Mouse (Mus musculus) B cell, adult 62 days (primary cell): Measurements from ENCODE around the gene Depdc5. TPM values are rescaled to one million over a fixed set of nuclear protein-coding genes. Genes with fewer than 3 reads are reported as not detected.

Experiments used
- total RNA-seq: library from RNA; stranded (reverse); gene quantifications from 4 replicates; pipeline ENCODE4 v1.2.4, GENCODE M21; 2023

Gene Depdc5
- total RNA-seq, result 65.5 to 94.4 TPM (median 86.3 TPM) in 4 replicates

GRCm38 (mm10) chr5:32863253-32864228, at the start of gene Depdc5:
Gene Depdc5 (plus strand): TSS chr5:32863701.

GRCm38 (mm10) chr5:32827009-32827408, 36.5 kb upstream of the Depdc5 start, which contains the start of gene Gm20671:
Gene Gm20671 (minus strand): TSS chr5:32827109.

GRCm38 (mm10) chr5:32853731-32854507, 9.6 kb upstream of the Depdc5 start, which contains the start of gene Prr14l:
Gene Prr14l (minus strand): TSS chr5:32854256.

GRCm38 (mm10) chr5:33018561-33019425, 155.3 kb downstream of the Depdc5 start, which contains the start of gene Ywhah:
Gene Ywhah (plus strand): TSS chr5:33018816.

Other genes starting within 250 kb of the Depdc5 start
- gene Pisd, start 78.1 kb upstream of the Depdc5 start, total RNA-seq, result 30.7 to 42.4 TPM (median 34.6 TPM) in 4 replicates
- not detected in 4 replicates for gene Gm20671, start 36.6 kb upstream of the Depdc5 start, total RNA-seq
- gene Prr14l, start 9.4 kb upstream of the Depdc5 start, total RNA-seq, result 53.9 to 77.9 TPM (median 59.3 TPM) in 4 replicates
- 107 to 111 TPM (median 109 TPM) in 4 replicates for gene Ywhah, start 155.1 kb downstream of the Depdc5 start, total RNA-seq
- not detected in 4 replicates for gene Slc5a1, start 240.5 kb downstream of the Depdc5 start, total RNA-seq